Mouse (Mus musculus) neutrophil, adult 65 days (primary cell): Measurements from ENCODE around the gene A630095E13Rik. TPM values are rescaled to one million over a fixed set of nuclear protein-coding genes. Genes with fewer than 3 reads are reported as not detected.

Source experiments
- total RNA-seq: library from RNA; stranded (reverse); gene quantifications from 2 replicates; pipeline ENCODE4 v1.2.4, GENCODE M21; 2023

The A630095E13Rik gene
- not detected in 2 replicates for total RNA-seq

DNA sequence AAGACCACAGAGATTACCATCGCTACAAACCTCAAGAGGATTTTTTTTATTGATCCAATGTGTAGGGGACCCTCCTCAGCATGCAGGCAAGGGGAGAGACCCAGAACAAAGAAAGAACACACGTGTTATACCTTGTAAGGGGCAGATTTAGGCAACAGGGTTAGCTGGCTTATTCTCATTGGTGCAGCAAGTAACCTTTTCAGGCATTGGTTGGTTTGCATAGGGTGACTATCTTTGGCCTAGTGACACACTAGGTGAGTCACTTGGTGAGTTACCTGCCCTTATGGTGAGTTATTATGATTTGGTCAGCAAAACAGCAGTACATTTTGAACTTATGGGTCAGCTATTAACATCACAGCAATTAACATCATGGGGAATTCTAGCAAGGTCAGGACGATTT lies at the start of gene A630095E13Rik:
Gene A630095E13Rik, minus strand, starts transcription at position 101 of the 400 bp plus-strand sequence.

DNA sequence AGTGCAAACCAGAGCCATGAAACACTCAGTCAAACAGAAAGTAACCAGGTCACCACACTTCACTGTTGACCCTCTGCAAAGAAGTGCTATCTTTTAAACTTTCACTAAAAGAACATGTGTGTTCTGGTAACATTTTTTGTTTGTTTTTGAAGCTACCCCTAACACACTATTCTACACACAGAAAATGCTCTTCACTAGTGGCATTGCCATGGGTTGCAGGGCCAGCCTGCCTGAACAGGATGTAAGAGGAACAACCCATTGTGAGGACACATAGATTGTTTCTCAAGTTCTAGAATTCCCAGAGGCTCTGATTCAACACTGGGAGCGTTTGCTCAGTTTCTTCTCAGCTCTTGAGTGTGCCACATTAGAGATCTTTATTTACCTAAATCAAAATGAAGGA lies 49.7 kb upstream of the A630095E13Rik start, which contains the start of gene Acrv1:
Gene Acrv1, plus strand, starts transcription at position 301 of the 400 bp plus-strand sequence.

Other genes with a start within 250 kb of the A630095E13Rik start
- not detected in 2 replicates for gene Gm7257, start 211.5 kb downstream of the A630095E13Rik start, total RNA-seq
- not detected in 2 replicates for gene Gm9513, start 167.7 kb downstream of the A630095E13Rik start, total RNA-seq
- not detected in 2 replicates for gene Gm5615, start 101.4 kb downstream of the A630095E13Rik start, total RNA-seq
- not detected in 2 replicates for gene Gm17689, start 60.7 kb downstream of the A630095E13Rik start, total RNA-seq
- gene Acrv1, start 49.8 kb upstream of the A630095E13Rik start, total RNA-seq, result not detected in 2 replicates
- gene Chek1, start 83.7 kb upstream of the A630095E13Rik start, total RNA-seq, result 11.1 and 18.9 TPM in 2 replicates
- gene Stt3a, start 124.3 kb upstream of the A630095E13Rik start, total RNA-seq, result 123 and 167 TPM in 2 replicates
- gene Ei24, start 154.0 kb upstream of the A630095E13Rik start, total RNA-seq, result 19.2 and 19.8 TPM in 2 replicates
- gene Fez1, start 178.5 kb upstream of the A630095E13Rik start, total RNA-seq, result not detected in 2 replicates